Mouse (Mus musculus): ENCODE data around the gene Olfm2. TPM values are rescaled to one million over a fixed set of nuclear protein-coding genes. Genes with fewer than 3 reads are reported as not detected.

The Olfm2 gene
- total RNA-seq (2015) (not detected in 2 replicates), total RNA-seq (2017) (not detected in 2 replicates)

DNA sequence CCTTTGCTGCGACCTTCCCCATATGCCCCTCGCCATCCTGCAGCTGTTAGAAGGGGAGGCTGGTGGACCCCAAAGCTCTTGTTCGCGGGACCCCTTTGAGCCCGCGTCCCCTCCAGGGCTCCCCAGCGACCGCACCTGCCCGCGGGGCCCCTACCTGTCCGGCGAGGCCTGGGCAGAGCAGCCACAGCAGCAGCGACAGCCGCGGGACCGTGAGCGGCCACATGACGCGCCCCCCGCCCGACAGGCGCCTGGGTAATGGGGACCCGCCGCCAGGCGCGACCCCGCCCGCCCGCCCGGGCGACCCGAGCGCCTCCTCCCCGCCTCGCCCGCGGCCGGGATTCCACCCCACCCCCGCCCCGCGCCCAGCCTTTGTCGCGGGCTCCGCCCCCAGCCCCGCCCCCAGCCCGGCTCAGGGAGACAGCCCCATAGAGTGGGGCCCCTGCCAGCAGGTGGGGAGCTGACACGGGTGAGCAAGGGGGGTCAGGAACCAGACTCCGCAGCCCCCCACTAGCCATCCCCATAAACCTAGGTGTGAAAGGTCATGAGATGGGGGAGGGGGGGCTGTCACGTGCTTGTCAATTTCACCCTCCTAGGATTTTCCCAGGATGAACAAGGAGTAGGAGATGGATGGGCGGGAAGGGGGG lies at the start of gene Olfm2:
TSS of gene Olfm2 (minus strand) at position 333 of the 644 bp plus-strand sequence.
- no peak for ATAC-seq (ENCODE audit: poor library complexity, severe bottlenecking)

DNA sequence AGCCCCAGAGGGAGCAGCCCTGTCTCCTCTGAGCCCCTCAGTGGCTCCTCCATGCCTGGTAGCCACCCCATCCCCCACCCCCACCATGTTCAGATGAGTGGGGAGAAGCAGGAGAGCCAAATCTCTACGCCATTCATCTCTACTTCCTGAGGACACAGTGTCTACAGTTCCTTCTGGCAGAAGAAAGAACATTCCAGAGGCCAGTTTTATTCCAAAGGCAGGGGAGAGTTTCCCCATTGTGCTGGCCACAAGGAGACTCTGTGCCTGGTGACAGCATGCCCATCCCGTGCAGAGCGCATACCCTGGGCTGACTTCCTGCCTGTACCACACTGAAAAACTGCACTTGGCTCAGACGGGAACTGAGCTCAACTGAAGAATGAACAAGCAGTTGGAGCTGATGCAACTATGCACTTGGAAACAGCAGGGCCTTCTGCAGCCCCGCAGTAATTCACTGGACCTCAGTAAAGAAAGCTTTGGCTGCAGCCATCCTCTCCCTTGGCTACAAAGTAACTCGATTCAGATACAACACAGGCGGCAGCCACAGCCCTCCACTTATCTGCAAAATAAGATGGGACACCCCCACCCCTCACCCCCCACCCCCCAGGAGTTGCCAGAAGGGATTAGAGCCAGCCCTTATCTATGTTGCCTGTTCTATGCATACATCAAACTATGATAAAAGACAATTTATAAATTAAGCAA lies 48.1 kb upstream of the Olfm2 start:
- no peak for ATAC-seq (ENCODE audit: poor library complexity, severe bottlenecking)

GRCm38 (mm10) chr9:20790345-20790744 lies 44.2 kb upstream of the Olfm2 start:
- no peak for ATAC-seq (ENCODE audit: poor library complexity, severe bottlenecking)

DNA sequence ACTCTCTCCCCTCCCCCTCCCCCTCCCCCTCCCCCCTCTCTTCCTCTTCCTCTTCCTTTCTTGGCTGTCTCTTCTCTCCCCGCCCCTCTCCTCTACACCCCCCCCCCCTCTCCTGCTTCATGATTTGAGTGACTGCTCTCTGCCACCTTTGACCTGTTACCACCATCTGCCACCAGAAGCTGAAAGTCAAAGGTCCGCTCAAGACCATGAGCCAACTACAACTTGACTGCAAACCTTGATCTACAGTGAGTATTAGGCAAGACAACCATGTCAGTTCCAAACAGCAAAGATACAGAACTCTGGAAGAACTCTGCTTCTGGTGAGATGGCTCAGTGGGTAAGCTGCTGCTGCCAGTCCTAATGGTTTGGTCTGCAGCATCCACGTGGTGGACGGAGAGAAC lies 43.5 kb upstream of the Olfm2 start:
- no peak for ATAC-seq (ENCODE audit: poor library complexity, severe bottlenecking)

GRCm38 (mm10) chr9:20787992-20788391 lies 41.8 kb upstream of the Olfm2 start:
- no peak for ATAC-seq (ENCODE audit: poor library complexity, severe bottlenecking)

- ATAC-seq (ENCODE audit: poor library complexity, severe bottlenecking) = no peak
Measured at GRCm38 (mm10) chr9:20785055-20785454, 38.9 kb upstream of the Olfm2 start.

GRCm38 (mm10) chr9:20781286-20781685 lies 35.1 kb upstream of the Olfm2 start:
- ATAC-seq (ENCODE audit: poor library complexity, severe bottlenecking) = no peak

DNA sequence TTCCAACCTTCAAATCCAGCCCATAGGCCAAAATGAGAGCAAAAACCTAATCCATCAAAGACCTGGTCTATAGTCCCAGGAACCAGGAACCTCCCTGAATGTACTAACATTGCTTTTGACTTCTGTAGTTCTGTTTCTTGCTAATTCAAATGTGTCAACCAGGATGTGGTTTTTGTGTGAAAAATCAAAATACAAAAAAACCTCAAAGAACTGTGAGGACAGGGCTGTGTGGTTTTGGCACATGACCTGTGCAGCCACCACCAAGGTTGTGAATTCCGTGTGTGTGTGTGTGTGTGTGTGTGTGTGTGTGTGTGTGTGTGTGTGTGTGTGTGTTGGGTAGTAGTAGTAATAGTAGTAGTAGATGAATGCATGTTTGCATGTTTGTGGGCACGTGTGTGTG lies 19.1 kb upstream of the Olfm2 start:
- peak; percentile 40 for ATAC-seq (ENCODE audit: poor library complexity, severe bottlenecking)

DNA sequence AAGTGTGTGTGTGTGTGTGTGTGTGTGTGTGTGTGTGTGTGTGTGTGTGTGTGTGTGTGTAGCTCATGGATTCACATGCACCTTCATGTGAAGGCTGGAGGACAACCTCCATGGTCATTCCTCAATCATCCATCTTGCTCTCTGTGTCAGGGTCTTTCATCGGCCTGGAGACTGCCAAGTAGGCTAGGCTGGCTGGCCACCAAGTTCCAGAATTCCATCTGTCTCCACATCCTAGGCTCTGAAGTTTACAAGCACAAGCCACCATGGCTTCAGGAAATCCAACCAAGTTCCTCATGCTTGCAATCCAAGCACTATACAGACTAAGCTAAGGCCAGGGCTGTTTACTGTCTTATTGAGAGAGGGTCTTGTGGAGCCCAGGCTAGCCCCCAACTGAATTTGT lies 16.9 kb upstream of the Olfm2 start:
- ATAC-seq (ENCODE audit: poor library complexity, severe bottlenecking) = no peak

- ATAC-seq (ENCODE audit: poor library complexity, severe bottlenecking) = no peak
Measured at GRCm38 (mm10) chr9:20762197-20762961, 16.2 kb upstream of the Olfm2 start.

GRCm38 (mm10) chr9:20761388-20761787 lies 15.2 kb upstream of the Olfm2 start:
- no peak for ATAC-seq (ENCODE audit: poor library complexity, severe bottlenecking)

DNA sequence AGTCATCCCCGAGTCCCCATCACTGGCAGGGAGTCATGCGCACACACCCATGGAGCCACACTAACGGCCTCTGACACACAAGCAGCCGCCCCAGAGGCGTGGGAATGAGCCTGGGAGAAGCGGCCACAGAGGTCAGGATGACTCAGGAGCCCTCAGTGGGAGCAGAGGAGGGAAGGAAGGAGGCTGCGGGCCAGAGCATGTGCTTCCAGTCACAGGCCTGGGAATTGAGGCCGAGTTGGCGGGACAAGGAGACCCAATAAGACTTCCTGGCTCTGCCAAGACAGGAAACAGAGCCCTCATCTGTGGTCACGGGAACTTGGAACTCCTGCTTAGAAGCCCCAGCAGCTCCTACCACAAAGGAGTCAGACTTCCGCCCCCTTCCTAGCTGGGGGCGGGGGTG lies 14.7 kb upstream of the Olfm2 start:
- no peak for ATAC-seq (ENCODE audit: poor library complexity, severe bottlenecking)

GRCm38 (mm10) chr9:20758896-20759295 lies 12.7 kb upstream of the Olfm2 start:
- no peak for ATAC-seq (ENCODE audit: poor library complexity, severe bottlenecking)

DNA sequence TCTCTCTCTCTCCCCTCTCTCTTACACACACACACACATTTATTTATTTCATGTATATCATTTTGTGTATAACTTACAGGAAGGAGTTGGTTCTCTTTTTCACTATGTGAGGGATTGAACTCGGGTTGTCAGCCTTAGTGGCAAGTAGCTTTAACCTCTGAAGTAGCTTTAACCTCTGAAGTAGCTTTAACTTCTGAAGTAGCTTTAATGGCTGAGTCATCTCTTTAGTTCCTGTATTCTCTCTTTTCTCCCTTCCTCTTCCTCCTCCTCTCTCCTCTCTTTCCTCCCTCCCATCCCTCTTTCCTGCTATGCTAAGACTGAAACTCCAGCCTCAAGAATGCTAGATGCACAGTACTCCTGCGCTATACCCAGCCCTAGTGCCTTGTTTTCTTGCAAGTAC lies 12.1 kb upstream of the Olfm2 start:
- ATAC-seq (ENCODE audit: poor library complexity, severe bottlenecking) = no peak

DNA sequence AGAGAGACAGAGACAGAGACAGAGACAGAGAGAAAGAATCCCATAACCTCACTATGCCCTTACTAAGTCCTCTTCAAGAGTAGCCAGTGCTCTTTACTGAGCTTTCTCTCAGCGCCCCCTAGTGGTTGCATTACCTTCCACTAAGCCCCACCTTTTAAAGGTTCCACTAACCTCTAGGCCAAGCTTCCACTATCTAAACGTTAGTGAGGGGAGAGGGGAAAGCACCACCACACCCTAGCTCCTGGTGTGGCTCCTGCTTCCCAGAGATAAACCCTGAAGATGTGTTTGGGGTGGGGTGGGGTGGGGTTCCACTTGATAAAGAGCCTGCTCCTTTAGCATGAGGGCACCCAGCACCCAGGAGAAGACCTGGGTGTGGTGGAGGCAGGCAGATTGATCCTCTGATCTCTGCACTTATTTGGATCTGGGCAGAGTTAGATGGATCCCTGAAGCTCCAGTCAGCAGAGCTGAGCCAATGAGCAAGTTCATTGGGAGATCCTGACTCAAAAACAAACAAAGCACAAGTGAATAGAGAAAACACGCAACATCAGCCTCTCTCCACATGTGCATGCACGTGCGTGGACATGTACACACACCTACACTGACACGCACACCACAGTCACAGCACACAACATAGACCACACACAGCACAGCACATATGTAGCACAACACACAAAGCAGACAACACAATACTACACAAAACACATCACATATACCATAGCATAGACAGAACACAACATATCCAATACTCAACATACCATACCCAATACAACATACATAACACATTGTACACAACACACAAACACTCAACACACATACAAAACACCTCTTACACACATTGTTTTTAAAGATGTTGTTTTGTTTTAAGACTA lies 11.2 kb upstream of the Olfm2 start:
- ATAC-seq (ENCODE audit: poor library complexity, severe bottlenecking) = peak; percentile 47; the same call in 1 of the 2 replicates

- no peak for ATAC-seq (ENCODE audit: poor library complexity, severe bottlenecking)
Measured at GRCm38 (mm10) chr9:20756081-20756700, 10.0 kb upstream of the Olfm2 start.

DNA sequence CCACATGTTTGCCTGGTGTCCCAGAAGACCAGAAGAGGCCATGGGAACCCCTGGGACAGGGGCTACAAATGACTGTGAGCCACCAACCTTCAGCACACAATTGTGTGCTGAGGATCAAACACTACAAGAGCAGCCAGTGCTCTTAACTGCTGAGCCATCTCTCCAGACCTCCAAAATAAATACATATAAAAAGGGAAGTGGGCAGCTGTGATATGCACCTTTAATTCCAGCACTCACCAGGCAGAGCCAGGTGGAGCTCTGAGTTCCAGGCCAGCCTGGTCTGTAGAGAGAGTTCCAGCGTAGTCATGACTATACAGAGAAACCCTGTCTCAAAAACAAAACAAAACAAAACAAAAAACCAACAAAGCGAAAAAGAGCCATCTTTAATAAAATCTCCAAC lies 8.2 kb upstream of the Olfm2 start:
- ATAC-seq (ENCODE audit: poor library complexity, severe bottlenecking) = no peak

DNA sequence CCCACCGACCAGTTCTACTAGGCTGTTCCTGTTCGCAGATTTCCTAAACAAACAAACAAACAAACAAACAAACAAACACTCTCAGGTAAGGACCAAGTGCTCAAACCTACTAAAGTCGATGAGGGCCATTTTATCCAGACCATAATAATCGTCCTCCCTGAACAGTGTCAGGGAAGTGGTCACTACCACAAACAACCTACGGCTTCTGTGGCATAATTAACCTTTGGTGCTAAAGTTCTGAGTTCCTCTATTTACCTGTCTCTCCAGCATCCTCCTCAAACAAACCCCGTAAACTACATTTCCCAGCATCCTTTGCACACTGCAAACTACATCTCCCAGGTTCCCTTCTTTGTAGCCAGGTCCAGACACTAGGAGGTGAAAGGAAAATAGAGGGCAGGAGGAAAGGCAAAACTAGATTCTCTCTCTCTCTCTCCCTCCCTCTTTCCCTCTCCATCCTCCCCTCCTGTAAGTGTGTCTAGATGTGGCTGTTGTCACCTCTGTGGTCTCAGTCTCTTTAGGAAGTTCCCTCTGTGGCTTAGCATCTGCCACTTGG lies 5.4 kb upstream of the Olfm2 start:
- no peak for ATAC-seq (ENCODE audit: poor library complexity, severe bottlenecking)

DNA sequence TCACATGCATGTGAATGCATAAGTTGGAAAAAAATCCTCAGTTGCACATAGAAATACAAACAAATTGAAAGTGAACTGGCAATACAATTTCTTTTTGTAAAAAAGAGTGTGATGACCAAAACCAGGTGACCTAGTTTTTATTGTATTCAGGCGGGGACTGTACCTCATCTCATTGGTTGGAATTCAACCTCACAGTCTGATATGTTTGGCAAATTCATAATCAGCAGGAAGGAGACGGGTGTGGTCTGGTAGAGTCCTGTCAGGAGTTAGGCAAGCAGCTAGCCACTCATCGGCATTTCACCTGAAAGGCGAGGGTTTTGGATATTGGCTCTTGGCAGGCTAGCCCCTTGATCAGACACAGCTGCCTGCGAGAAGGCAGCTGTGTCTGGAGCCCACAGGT lies 3.1 kb upstream of the Olfm2 start:
- no peak for ATAC-seq (ENCODE audit: poor library complexity, severe bottlenecking)

GRCm38 (mm10) chr9:20748540-20748939 lies 2.4 kb upstream of the Olfm2 start:
- no peak for ATAC-seq (ENCODE audit: poor library complexity, severe bottlenecking)
